In genomic region chrX:159409253-159409652, GRCm38 (mm10) we compare ENCODE assay signal across 8 mouse cellular contexts. TPM values are rescaled to one million over a fixed set of nuclear protein-coding genes. Genes with fewer than 3 reads are reported as not detected.
DNase-seq lines count a peak whose midpoint lies in the region; ATAC-seq and TF ChIP-seq lines count a peak whose summit lies in the region.

No protein-coding gene starts in this region.

- H3K36me3 ChIP-seq in forebrain, postnatal 0 days (ENCODE audit: insufficient read depth), result no peaks in the 10 kb centered on the region
- H3K36me3 ChIP-seq in forebrain, embryonic 12.5 days (replicated peaks), result no peaks in the 10 kb centered on the region
- no peaks in the 10 kb centered on the region for H3K36me3 ChIP-seq in lung, postnatal 0 days (ENCODE audit: insufficient read depth, low read length)
- H3K36me3 ChIP-seq in hindbrain, embryonic 12.5 days, result no peaks in the 10 kb centered on the region

- no peak overlapping the region for H3K27ac ChIP-seq in forebrain, postnatal 0 days (ENCODE audit: low read depth, low read length)
- no peak overlapping the region for H3K27ac ChIP-seq in forebrain, embryonic 12.5 days
- no peak overlapping the region for H3K27ac ChIP-seq in lung, postnatal 0 days (ENCODE audit: low read length)
- no peak overlapping the region for H3K27ac ChIP-seq in hindbrain, embryonic 12.5 days

- peak; percentile 27 for DNase-seq in forebrain, postnatal 0 days
- peak; percentile 30 for DNase-seq in lung, postnatal 0 days (ENCODE audit: low spot score)
- no peak for DNase-seq in lung, postnatal 25 days (ENCODE audit: low spot score)
- DNase-seq in brain, adult 2 months (ENCODE audit: low read depth, low spot score), result peak; percentile 71
- peak; percentile 71 for DNase-seq in induced T-regulatory cell, adult 2 months (ENCODE audit: low read depth)
- DNase-seq in thymus, postnatal 36 days, result peak; percentile 19 to 39

- TF ChIP-seq EP300 in lung, postnatal 0 days (IDR thresholded peaks at IDR 0.05), result no peak

- no peaks in the 10 kb centered on the region for H3K4me1 ChIP-seq in forebrain, postnatal 0 days (ENCODE audit: insufficient read depth)
- H3K4me1 ChIP-seq in forebrain, embryonic 12.5 days, result no peaks in the 10 kb centered on the region
- H3K4me1 ChIP-seq in lung, postnatal 0 days (ENCODE audit: insufficient read depth, low read depth, low read length), result no peaks in the 10 kb centered on the region
- no peaks in the 10 kb centered on the region for H3K4me1 ChIP-seq in hindbrain, embryonic 12.5 days

- peak; percentile 66; the same call in 1 of the 2 replicates for ATAC-seq in forebrain, postnatal 0 days
- ATAC-seq in forebrain, embryonic 12.5 days (ENCODE audit: low FRiP score), result no peak
- ATAC-seq in lung, postnatal 0 days, result no peak
- ATAC-seq in hindbrain, embryonic 12.5 days (ENCODE audit: low FRiP score), result no peak

- peak; percentile 54 for TF ChIP-seq CTCF in forebrain, postnatal 0 days (IDR thresholded peaks at IDR 0.05; ENCODE audit: low read depth)
- peak; percentile 61 for TF ChIP-seq CTCF in lung, postnatal 0 days (IDR thresholded peaks at IDR 0.05)

- 33% methylated on average over 4 of the region's 4 CpGs for WGBS in forebrain, postnatal 0 days
- WGBS in forebrain, embryonic 12.5 days, result 35% methylated on average over 4 of the region's 4 CpGs
- 19% methylated on average over 4 of the region's 4 CpGs for WGBS in lung, postnatal 0 days
- WGBS in hindbrain, embryonic 12.5 days, result 45% methylated on average over 4 of the region's 4 CpGs

- no peaks in the 10 kb centered on the region for H3K27me3 ChIP-seq in forebrain, postnatal 0 days (ENCODE audit: insufficient read depth, low read length)
- peaks cover 4% of the 10 kb centered on the region; the same call in 1 of the 2 replicates for H3K27me3 ChIP-seq in forebrain, embryonic 12.5 days
- no peaks in the 10 kb centered on the region for H3K27me3 ChIP-seq in lung, postnatal 0 days (replicated peaks; ENCODE audit: insufficient read depth, low read length)
- peaks cover 3% of the 10 kb centered on the region for H3K27me3 ChIP-seq in hindbrain, embryonic 12.5 days

- no peak overlapping the region for H3K4me3 ChIP-seq in forebrain, postnatal 0 days (ENCODE audit: low read depth, low read length)
- H3K4me3 ChIP-seq in forebrain, embryonic 12.5 days (replicated peaks), result no peak overlapping the region
- H3K4me3 ChIP-seq in lung, postnatal 0 days (ENCODE audit: low read depth, low read length), result no peak overlapping the region
- no peak overlapping the region for H3K4me3 ChIP-seq in hindbrain, embryonic 12.5 days

- no peak overlapping the region for H3K4me2 ChIP-seq in forebrain, postnatal 0 days (ENCODE audit: low read depth)
- no peak overlapping the region for H3K4me2 ChIP-seq in forebrain, embryonic 12.5 days
- H3K4me2 ChIP-seq in lung, postnatal 0 days (replicated peaks; ENCODE audit: low read depth, low read length), result no peak overlapping the region
- no peak overlapping the region for H3K4me2 ChIP-seq in hindbrain, embryonic 12.5 days (replicated peaks)

- H3K9ac ChIP-seq in forebrain, postnatal 0 days, result no peak overlapping the region
- H3K9ac ChIP-seq in forebrain, embryonic 12.5 days, result no peak overlapping the region
- no peak overlapping the region for H3K9ac ChIP-seq in lung, postnatal 0 days (replicated peaks; ENCODE audit: low read depth)
- H3K9ac ChIP-seq in hindbrain, embryonic 12.5 days, result no peak overlapping the region

- H3K9me3 ChIP-seq in forebrain, postnatal 0 days (ENCODE audit: low read length), result no peaks in the 10 kb centered on the region
- H3K9me3 ChIP-seq in forebrain, embryonic 12.5 days, result no peaks in the 10 kb centered on the region
- no peaks in the 10 kb centered on the region for H3K9me3 ChIP-seq in lung, postnatal 0 days (ENCODE audit: low read length)
- H3K9me3 ChIP-seq in hindbrain, embryonic 12.5 days (replicated peaks), result no peaks in the 10 kb centered on the region

RNA-seq across cellular contexts. Expression of gene Map7d2, which starts 5.1 kb away (rescaled TPM):
- 23.8 and 28.2 TPM in 2 replicates for total RNA-seq in forebrain, postnatal 0 days (2014; rRNA removed)
- 22.7 and 33.4 TPM in 2 replicates for polyA plus RNA-seq in forebrain, postnatal 0 days (2015; fragmentation: Nextera tagmentation; extraction: Ambion mirVana)
- polyA plus RNA-seq in forebrain, embryonic 12.5 days (2016; fragmentation: Nextera tagmentation; extraction: Ambion mirVana), result 14.3 and 15.7 TPM in 2 replicates
- 0.32 and 0.66 TPM in 2 replicates for polyA plus RNA-seq in lung, postnatal 0 days (2015; fragmentation: Nextera tagmentation; extraction: Ambion mirVana)
- 21.7 and 21.8 TPM in 2 replicates for polyA plus RNA-seq in hindbrain, embryonic 12.5 days (2016; fragmentation: Nextera tagmentation; extraction: Ambion mirVana)

RNA-seq across cellular contexts. Expression of gene Eif1ax, which starts 37.3 kb away (rescaled TPM):
- total RNA-seq in forebrain, postnatal 0 days (2014; rRNA removed), result 113 TPM in 2 replicates
- 95.6 and 103 TPM in 2 replicates for polyA plus RNA-seq in forebrain, postnatal 0 days (2015; fragmentation: Nextera tagmentation; extraction: Ambion mirVana)
- 155 and 170 TPM in 2 replicates for polyA plus RNA-seq in forebrain, embryonic 12.5 days (2016; fragmentation: Nextera tagmentation; extraction: Ambion mirVana)
- polyA plus RNA-seq in lung, postnatal 0 days (2015; fragmentation: Nextera tagmentation; extraction: Ambion mirVana), result 68.4 and 73.1 TPM in 2 replicates
- polyA plus RNA-seq in hindbrain, embryonic 12.5 days (2016; fragmentation: Nextera tagmentation; extraction: Ambion mirVana), result 129 and 131 TPM in 2 replicates
